Mouse (Mus musculus) spleen, adult 2 months (tissue): ENCODE measurements around the gene Schip1.

ENCODE experiments used
- CTCF ChIP-seq: fragments of 200-500 bp; IDR thresholded peaks from 2 replicates; pipeline ENCODE4 v1.5.1; 2011; ENCODE audit warnings: mild to moderate bottlenecking, inconsistent platforms; ENCODE audit not compliant: insufficient read depth, insufficient read length, insufficient replicate concordance; ENCODE audit errors: extremely low read depth
- POLR2A ChIP-seq: fragments of 200-500 bp; IDR thresholded peaks from 2 replicates; pipeline ENCODE4 v1.6.1; 2011; ENCODE audit warnings: low read depth, low read length, inconsistent platforms

- TF ChIP-seq CTCF = no peak
- TF ChIP-seq POLR2A = no peak
These were observed 423.0 kb downstream of the Schip1 start for GRCm38 (mm10) chr3:68487621-68488020.
